Mouse (Mus musculus) limb, embryonic 13.5 days (tissue): ENCODE measurements around the gene Ddx24. TPM values are rescaled to one million over a fixed set of nuclear protein-coding genes. Genes with fewer than 3 reads are reported as not detected.

Experiments
- ATAC-seq: fragments of 200-750 bp; cut with Nextera tagmentation; 2 replicates; pipeline ENCODE4 v1.8.0; 2017; ENCODE audit warnings: low read depth, moderate number of reproducible peaks, moderate TSS enrichment; ENCODE audit not compliant: low FRiP score
- H3K27ac ChIP-seq: fragments of 300-500 bp; sonication (generic); 2 replicates; pipeline ENCODE4 v1.5.1; 2015; ENCODE audit warnings: inconsistent platforms, mild to moderate bottlenecking, moderate library complexity
- H3K27me3 ChIP-seq: fragments of 300-500 bp; sonication (generic); 2 replicates; pipeline ENCODE4 v1.6.1; 2015; ENCODE audit warnings: mild to moderate bottlenecking, inconsistent platforms
- H3K36me3 ChIP-seq: fragments of 300-500 bp; sonication (generic); 2 replicates; pipeline ENCODE4 v1.6.1; 2015; ENCODE audit warnings: inconsistent platforms, mild to moderate bottlenecking, moderate library complexity
- H3K4me1 ChIP-seq: fragments of 300-500 bp; sonication (generic); 2 replicates; pipeline ENCODE4 v1.6.1; 2015; ENCODE audit warnings: inconsistent platforms
- H3K4me2 ChIP-seq: fragments of 300-500 bp; sonication (generic); replicated peaks from 2 replicates; pipeline ENCODE4 v1.6.1; 2015; ENCODE audit warnings: inconsistent platforms, mild to moderate bottlenecking, moderate library complexity
- H3K4me3 ChIP-seq: fragments of 300-500 bp; sonication (generic); 2 replicates; pipeline ENCODE4 v1.5.1; 2015; ENCODE audit warnings: moderate library complexity, mild to moderate bottlenecking, inconsistent platforms
- H3K9ac ChIP-seq: fragments of 300-500 bp; sonication (generic); 2 replicates; pipeline ENCODE4 v1.6.1; 2015; ENCODE audit warnings: mild to moderate bottlenecking, inconsistent platforms
- H3K9me3 ChIP-seq: fragments of 300-500 bp; sonication (generic); 2 replicates; pipeline ENCODE4 v1.6.1; 2016; ENCODE audit warnings: inconsistent platforms
- WGBS: fragments of 180-500 bp; shearing (Covaris S2); methylation state at CpG from one replicate; pipeline ENCODE4 v1.1.7; 2015; 5-methylcytosine and 5-hydroxymethylcytosine counted together
- polyA plus RNA-seq: library from polyadenylated mRNA; unstranded; fragments of >200 nt; fragmentation: Nextera tagmentation; extraction: Ambion mirVana; gene quantifications from 2 replicates; pipeline ENCODE4 v1.2.1, GENCODE M21; 2015

The Ddx24 gene
- polyA plus RNA-seq, 1 experiment from 2014 or later: 124 TPM

DNA sequence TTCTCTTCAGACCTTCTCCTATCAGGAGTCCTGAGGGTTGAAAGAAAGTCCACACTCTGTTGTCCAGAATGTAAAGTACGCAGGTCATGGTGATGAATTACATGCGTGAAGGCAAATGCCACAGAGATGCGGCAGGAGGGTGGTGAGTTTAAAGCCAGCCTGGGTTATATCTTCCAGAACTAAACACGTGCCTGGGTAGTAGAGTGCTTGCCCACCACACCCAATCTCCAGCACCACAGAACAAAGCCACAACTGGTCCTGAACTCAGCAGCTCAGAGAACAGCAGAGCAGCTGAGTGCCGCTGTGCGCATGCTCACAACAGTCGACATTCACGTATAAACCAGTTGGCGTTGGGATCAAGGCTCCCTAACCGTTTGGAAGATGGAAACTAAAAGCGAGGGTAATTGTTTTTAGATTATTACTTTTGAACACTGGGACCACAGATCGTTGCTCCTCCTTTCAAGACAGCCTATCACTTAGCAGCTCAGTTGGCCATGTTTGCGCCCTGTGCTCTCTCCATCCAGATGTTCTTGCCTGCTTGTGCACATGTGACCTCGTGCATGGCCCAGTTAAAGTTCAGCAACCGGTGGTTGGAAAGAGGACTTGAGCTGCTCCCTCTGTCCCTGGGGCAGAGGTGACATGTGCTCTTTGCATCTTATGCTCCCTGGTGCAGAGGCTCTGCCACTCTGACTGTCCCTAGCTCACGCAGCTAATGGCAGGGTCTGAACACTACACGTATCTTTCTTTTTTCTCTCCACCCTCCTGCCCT lies 63.9 kb downstream of the Ddx24 start:
- no peak for ATAC-seq
- Histone ChIP-seq H3K4me2 (no peak overlapping the region), H3K27ac (no peak overlapping the region), H3K9ac (no peak overlapping the region), H3K4me1 (no peaks in the 10 kb centered on the region), H3K9me3 (no peaks in the 10 kb centered on the region), H3K27me3 (no peaks in the 10 kb centered on the region), H3K4me3 (no peak overlapping the region), H3K36me3 (no peaks in the 10 kb centered on the region)
- 84% methylated on average over 17 of the region's 17 CpGs for WGBS

DNA sequence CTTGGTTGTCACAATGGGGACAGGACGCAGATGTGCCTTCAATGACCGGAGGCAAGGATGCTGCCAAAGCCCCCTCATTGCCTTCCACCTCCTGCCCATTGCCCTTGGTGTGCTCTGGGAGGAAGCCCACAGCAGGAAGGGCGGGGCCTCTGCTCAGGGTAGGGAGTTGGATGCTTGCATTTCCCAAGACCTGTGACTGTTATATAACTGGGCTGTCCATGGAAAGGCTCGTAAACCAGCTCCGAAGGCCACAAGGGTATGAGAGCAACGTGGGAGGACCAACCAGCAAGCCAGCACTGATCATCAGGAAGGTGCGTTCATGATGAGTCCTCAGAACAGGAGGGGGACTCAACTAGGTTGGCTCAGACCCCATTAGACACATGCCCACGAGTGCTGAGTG lies 64.8 kb downstream of the Ddx24 start:
- Histone ChIP-seq H3K9ac (no peak overlapping the region), H3K4me2 (no peak overlapping the region), H3K4me3 (no peak overlapping the region), H3K4me1 (no peaks in the 10 kb centered on the region), H3K27ac (no peak overlapping the region), H3K36me3 (no peaks in the 10 kb centered on the region), H3K27me3 (no peaks in the 10 kb centered on the region), H3K9me3 (no peaks in the 10 kb centered on the region)
- 76% methylated on average over 8 of the region's 8 CpGs for WGBS
- ATAC-seq: no peak

DNA sequence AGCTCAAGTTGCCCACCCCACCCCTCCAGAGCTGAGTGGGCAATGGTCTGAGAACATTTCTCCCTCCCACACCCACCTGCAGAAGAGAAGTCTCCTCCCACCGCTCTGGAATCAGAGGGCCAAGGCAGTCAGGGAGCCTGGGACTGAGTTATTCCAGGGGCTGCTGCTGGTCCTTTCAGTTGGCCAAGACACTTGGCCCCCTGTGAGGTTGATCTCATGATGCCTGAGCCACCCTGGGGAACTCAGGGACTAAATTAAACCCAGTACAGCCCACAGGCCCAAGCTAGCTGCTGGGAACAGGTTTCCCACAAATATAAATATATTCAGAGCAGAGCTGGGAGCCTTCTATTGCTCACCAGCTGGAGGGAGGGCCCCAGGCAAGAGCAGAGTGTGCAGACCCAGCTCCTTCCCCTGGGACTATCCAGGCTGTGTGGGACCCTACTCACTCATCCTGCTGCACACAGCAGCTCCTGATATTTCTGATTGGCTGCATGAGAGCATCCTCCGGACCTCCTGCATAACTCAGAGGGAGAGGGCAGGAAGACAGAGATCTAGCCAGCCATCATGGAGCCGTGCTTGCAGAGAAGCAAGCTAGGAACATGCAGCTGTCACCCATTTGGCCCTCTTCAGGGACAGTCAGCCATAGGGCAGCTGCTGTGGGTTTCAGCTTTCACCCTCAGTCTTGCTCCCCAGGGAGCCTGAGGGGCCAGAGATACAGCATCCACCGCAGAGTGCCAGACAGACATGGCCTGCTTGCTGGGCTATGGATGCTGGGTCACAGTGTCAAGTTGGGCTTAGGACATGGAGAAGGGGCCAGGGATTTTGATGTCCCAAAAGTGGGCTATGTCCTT lies 66.5 kb downstream of the Ddx24 start:
- Histone ChIP-seq H3K27me3 (no peaks in the 10 kb centered on the region), H3K36me3 (no peaks in the 10 kb centered on the region), H3K27ac (no peak overlapping the region), H3K9ac (no peak overlapping the region), H3K4me1 (no peaks in the 10 kb centered on the region), H3K4me3 (no peak overlapping the region), H3K9me3 (no peaks in the 10 kb centered on the region), H3K4me2 (no peak overlapping the region)
- ATAC-seq: peak; percentile 64
- 50% methylated on average over 4 of the region's 4 CpGs for WGBS

DNA sequence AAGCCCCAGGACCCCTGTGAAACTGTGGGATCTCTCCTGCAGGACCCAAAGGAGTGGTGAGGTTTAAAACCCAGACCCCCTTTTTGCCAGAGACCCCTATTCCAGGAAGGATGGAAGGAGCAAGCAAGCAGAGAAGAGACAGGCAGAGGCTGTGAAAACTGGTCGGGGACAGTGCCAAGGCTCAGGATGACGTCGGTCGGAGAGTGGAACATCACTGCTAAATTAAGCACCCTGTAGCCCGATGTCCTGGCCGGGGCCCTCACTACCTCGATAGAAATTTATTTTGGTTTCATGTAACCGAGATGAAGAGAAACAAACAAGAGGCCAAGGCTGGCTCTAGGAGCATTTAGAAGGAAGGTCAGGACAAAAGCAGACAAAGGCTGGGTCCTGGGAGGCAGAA lies 67.4 kb downstream of the Ddx24 start:
- 87% methylated on average over 8 of the region's 8 CpGs for WGBS
- Histone ChIP-seq H3K4me3 (no peak overlapping the region), H3K4me2 (no peak overlapping the region), H3K4me1 (no peaks in the 10 kb centered on the region), H3K27me3 (no peaks in the 10 kb centered on the region), H3K27ac (no peak overlapping the region), H3K9ac (no peak overlapping the region), H3K9me3 (no peaks in the 10 kb centered on the region), H3K36me3 (no peaks in the 10 kb centered on the region)
- no peak for ATAC-seq

Other genes with a start within 250 kb of the Ddx24 start
- gene Prima1, start 183.7 kb downstream of the Ddx24 start, polyA plus RNA-seq: 0.53 TPM in 1 of 2 replicates, not detected in the other
- 0.10 TPM in 1 of 2 replicates, not detected in the other for gene Fam181a, start 114.9 kb downstream of the Ddx24 start, polyA plus RNA-seq
- gene Asb2, start 69.8 kb downstream of the Ddx24 start, polyA plus RNA-seq: 6.0 and 6.7 TPM in 2 replicates
- gene Otub2, start 37.1 kb downstream of the Ddx24 start, polyA plus RNA-seq: 12.2 and 12.6 TPM in 2 replicates
- 0.29 and 0.51 TPM in 2 replicates for gene 9330161L09Rik, start 18.0 kb downstream of the Ddx24 start, polyA plus RNA-seq
- gene Ifi27, start 8.4 kb upstream of the Ddx24 start, polyA plus RNA-seq: 19.6 and 22.9 TPM in 2 replicates
- 1.9 and 3.1 TPM in 2 replicates for gene Ifi27l2a, start 17.9 kb upstream of the Ddx24 start, polyA plus RNA-seq
- gene Ifi27l2b, start 31.4 kb upstream of the Ddx24 start, polyA plus RNA-seq: not detected in 2 replicates
- 0.89 and 1.1 TPM in 2 replicates for gene Ppp4r4, start 106.5 kb upstream of the Ddx24 start, polyA plus RNA-seq
- gene Serpina10, start 205.6 kb upstream of the Ddx24 start, polyA plus RNA-seq: not detected in 2 replicates
- gene Serpina6, start 231.4 kb upstream of the Ddx24 start, polyA plus RNA-seq: 0.18 and 5.3 TPM in 2 replicates